Mouse (Mus musculus) NIH3T3 (cell line): ENCODE measurements around the gene Dzank1.

Experiments
- DNase-seq: peaks from one replicate; pipeline ENCODE4 v3.0.0-alpha.2; 2012; ENCODE audit warnings: low read depth

Dzank1 gene

GRCm38 (mm10) chr2:144465876-144466575 lies 61.2 kb downstream of the Dzank1 start:
- no peak for DNase-seq

- peak; percentile 40 for DNase-seq
Observed at GRCm38 (mm10) chr2:144464799-144465760, 62.1 kb downstream of the Dzank1 start.

- DNase-seq: peak; percentile 37
Observed at GRCm38 (mm10) chr2:144464182-144464581, 63.0 kb downstream of the Dzank1 start.

GRCm38 (mm10) chr2:144458975-144459754 lies 68.0 kb downstream of the Dzank1 start:
- peak; percentile 87 for DNase-seq

GRCm38 (mm10) chr2:144458355-144458754 lies 68.9 kb downstream of the Dzank1 start:
- no peak for DNase-seq

GRCm38 (mm10) chr2:144452364-144453008 lies 74.7 kb downstream of the Dzank1 start:
- peak; percentile 94 for DNase-seq

GRCm38 (mm10) chr2:144450378-144450777 lies 76.8 kb downstream of the Dzank1 start:
- DNase-seq: no peak

GRCm38 (mm10) chr2:144446360-144446999 lies 80.7 kb downstream of the Dzank1 start:
- no peak for DNase-seq

GRCm38 (mm10) chr2:144441386-144441915 lies 85.8 kb downstream of the Dzank1 start:
- peak; percentile 66 for DNase-seq

GRCm38 (mm10) chr2:144439191-144439700 lies 88.0 kb downstream of the Dzank1 start:
- no peak for DNase-seq

GRCm38 (mm10) chr2:144438424-144438823 lies 88.8 kb downstream of the Dzank1 start:
- no peak for DNase-seq

- peak; percentile 25 for DNase-seq
Observed at GRCm38 (mm10) chr2:144435679-144436078, 91.5 kb downstream of the Dzank1 start.

GRCm38 (mm10) chr2:144431286-144431825 lies 95.9 kb downstream of the Dzank1 start:
- no peak for DNase-seq

GRCm38 (mm10) chr2:144429171-144429570 lies 98.0 kb downstream of the Dzank1 start:
- no peak for DNase-seq

GRCm38 (mm10) chr2:144428659-144429058 lies 98.6 kb downstream of the Dzank1 start:
- no peak for DNase-seq

GRCm38 (mm10) chr2:144427852-144428251 lies 99.4 kb downstream of the Dzank1 start:
- peak; percentile 27 for DNase-seq

GRCm38 (mm10) chr2:144425761-144426160 lies 101.5 kb downstream of the Dzank1 start:
- DNase-seq: no peak

- DNase-seq: peak; percentile 52
Observed at GRCm38 (mm10) chr2:144422094-144422675, 105.0 kb downstream of the Dzank1 start.
